Mouse (Mus musculus): Measurements from ENCODE around the gene Ccdc137. TPM values are rescaled to one million over a fixed set of nuclear protein-coding genes. Genes with fewer than 3 reads are reported as not detected.
"Not testable (repeated sequence)": the region's sequence is repeated elsewhere in the genome, so short reads cannot be mapped to it uniquely, and the experiment has no call there.

Ccdc137 gene
- 26.4 and 29.0 TPM in 2 replicates for polyA plus RNA-seq (2014; fragmentation: Nextera tagmentation; extraction: Ambion mirVana)

DNA sequence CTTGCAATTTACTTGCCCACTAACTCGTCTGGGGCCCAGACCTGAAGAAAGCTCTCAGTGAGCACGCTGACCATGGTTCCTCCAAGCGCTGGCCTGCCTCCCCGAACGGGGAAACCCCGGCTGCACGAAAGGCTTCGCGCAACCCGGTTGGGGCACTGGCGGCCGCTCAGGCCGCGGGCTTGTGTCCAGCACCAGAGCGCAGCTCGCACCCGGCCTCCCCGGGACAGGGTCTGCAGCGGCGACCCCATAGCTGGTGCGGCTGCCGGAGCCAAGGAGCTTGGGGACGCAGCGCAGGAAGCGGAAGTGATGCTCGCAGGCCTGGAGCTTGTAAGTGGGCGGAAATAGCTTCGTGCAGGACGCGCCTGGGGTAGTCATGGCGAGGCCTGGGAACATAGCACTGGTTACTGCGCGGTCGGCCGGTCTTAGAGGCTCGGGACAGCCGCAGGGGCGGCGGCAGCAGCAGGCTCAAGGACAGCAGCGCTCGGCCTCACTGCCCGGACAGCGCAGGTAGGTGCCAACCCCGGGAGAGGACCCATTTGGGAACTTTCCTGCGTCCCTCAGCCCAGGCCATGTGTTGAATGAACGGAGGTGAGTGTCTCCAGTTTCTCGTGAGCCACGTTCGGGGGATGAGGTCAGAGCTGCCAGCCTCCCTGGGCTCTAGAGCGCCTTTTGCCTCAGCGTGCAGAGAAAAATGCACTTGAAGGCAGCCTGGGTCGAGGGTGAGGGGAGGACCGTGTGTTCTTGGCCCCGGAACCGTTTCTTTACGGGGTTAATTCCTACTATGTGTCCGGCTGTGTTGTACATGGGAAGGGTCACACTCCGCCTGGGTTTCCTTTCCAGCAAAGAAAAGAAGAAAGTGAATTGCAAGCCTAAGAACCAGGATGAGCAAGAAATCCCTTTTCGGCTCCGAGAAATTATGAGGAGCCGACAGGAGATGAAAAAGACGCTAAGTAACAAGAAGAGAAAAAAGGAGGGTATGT, at the start of gene Ccdc137, which contains the start of gene Oxld1:
Gene Ccdc137, plus strand, starts transcription at position 344 of the 980 bp plus-strand sequence.
Gene Oxld1, minus strand, starts transcription at position 297 of the 980 bp plus-strand sequence.
- H3K36me3 ChIP-seq (ENCODE audit: control insufficient read depth, insufficient read depth, low read length) = peaks cover 13% of the 10 kb centered on the region; the same call in 1 of the 2 replicates
- 5% methylated on average over 62 of the region's 62 CpGs for WGBS
- peak within 1 kb of the TSS; percentile 54; the same call in 1 of the 2 replicates for H3K27ac ChIP-seq (ENCODE audit: low read depth, low read length)
- H3K4me1 ChIP-seq (ENCODE audit: control insufficient read depth, insufficient read depth, low read length) = peaks cover 7% of the 10 kb centered on the region; the same call in 1 of the 2 replicates
- H3K9ac ChIP-seq (ENCODE audit: low read length) = peak within 1 kb of the TSS; percentile 86
- H3K9me3 ChIP-seq (ENCODE audit: control insufficient read depth, low read length) = no peaks in the 10 kb centered on the region
- peak within 1 kb of the TSS; percentile 76 for H3K4me3 ChIP-seq (ENCODE audit: low read depth, low read length)
- H3K4me2 ChIP-seq (ENCODE audit: low read depth) = peak within 1 kb of the TSS; percentile 96
- peak; percentile 84 for DNase-seq (ENCODE audit: low spot score)
- peak; percentile 87 for ATAC-seq (ENCODE audit: insufficient read depth, low FRiP score, low TSS enrichment)
- H3K27me3 ChIP-seq (ENCODE audit: control insufficient read depth, insufficient read depth, low read length) = no peaks in the 10 kb centered on the region

- not testable (repeated sequence) for H3K4me1 ChIP-seq (ENCODE audit: control insufficient read depth, insufficient read depth, low read length); H3K4me3 ChIP-seq (ENCODE audit: low read depth, low read length); H3K27me3 ChIP-seq (ENCODE audit: control insufficient read depth, insufficient read depth, low read length); H3K27ac ChIP-seq (ENCODE audit: low read depth, low read length); H3K4me2 ChIP-seq (ENCODE audit: low read depth); ATAC-seq (ENCODE audit: insufficient read depth, low FRiP score, low TSS enrichment); H3K9ac ChIP-seq (ENCODE audit: low read length); DNase-seq (ENCODE audit: low spot score); H3K9me3 ChIP-seq (ENCODE audit: control insufficient read depth, low read length)
- H3K36me3 ChIP-seq (ENCODE audit: control insufficient read depth, insufficient read depth, low read length) = peaks cover 44% of the 10 kb centered on the region
- 95% methylated on average over 7 of the region's 10 CpGs for WGBS
Measured at GRCm38 (mm10) chr11:120413621-120414020, 44.3 kb upstream of the Ccdc137 start.

GRCm38 (mm10) chr11:120417852-120418251, 40.1 kb upstream of the Ccdc137 start:
- H3K9me3 ChIP-seq (ENCODE audit: control insufficient read depth, low read length) = no peaks in the 10 kb centered on the region
- H3K36me3 ChIP-seq (ENCODE audit: control insufficient read depth, insufficient read depth, low read length) = peaks cover 26% of the 10 kb centered on the region
- no peak overlapping the region for H3K4me2 ChIP-seq (ENCODE audit: low read depth)
- no peaks in the 10 kb centered on the region for H3K4me1 ChIP-seq (ENCODE audit: control insufficient read depth, insufficient read depth, low read length)
- 89% methylated on average over 7 of the region's 7 CpGs for WGBS
- H3K9ac ChIP-seq (ENCODE audit: low read length) = no peak overlapping the region
- DNase-seq (ENCODE audit: low spot score) = no peak
- no peak overlapping the region for H3K4me3 ChIP-seq (ENCODE audit: low read depth, low read length)
- no peak overlapping the region for H3K27ac ChIP-seq (ENCODE audit: low read depth, low read length)
- H3K27me3 ChIP-seq (ENCODE audit: control insufficient read depth, insufficient read depth, low read length) = no peaks in the 10 kb centered on the region
- no peak for ATAC-seq (ENCODE audit: insufficient read depth, low FRiP score, low TSS enrichment)

DNA sequence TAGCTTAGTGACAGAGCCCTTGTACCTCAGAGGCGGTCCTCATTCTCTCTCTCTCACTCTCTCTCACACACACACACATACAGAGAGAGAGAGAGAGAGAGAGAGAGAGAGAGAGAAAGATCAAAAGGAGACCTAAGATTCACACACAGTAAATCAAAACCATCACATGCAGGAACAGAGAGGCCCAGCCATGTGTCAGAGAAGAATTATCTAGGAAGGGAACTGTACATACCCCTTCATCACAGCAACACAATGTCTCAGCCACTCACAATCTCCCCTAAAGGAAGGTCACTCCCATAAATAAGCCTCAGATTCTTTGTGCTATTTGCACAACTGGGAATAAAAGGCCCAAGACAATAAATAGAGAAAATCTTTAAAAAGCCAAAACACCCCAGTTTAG, 39.3 kb upstream of the Ccdc137 start:
- Histone ChIP-seq H3K9me3 (ENCODE audit: control insufficient read depth, low read length) (no peaks in the 10 kb centered on the region), H3K4me2 (ENCODE audit: low read depth) (no peak overlapping the region), H3K9ac (ENCODE audit: low read length) (no peak overlapping the region), H3K27ac (ENCODE audit: low read depth, low read length) (no peak overlapping the region), H3K4me3 (ENCODE audit: low read depth, low read length) (no peak overlapping the region), H3K4me1 (ENCODE audit: control insufficient read depth, insufficient read depth, low read length) (no peaks in the 10 kb centered on the region), H3K27me3 (ENCODE audit: control insufficient read depth, insufficient read depth, low read length) (no peaks in the 10 kb centered on the region), H3K36me3 (ENCODE audit: control insufficient read depth, insufficient read depth, low read length) (peaks cover 21% of the 10 kb centered on the region)
- ATAC-seq (ENCODE audit: insufficient read depth, low FRiP score, low TSS enrichment) (no peak), DNase-seq (ENCODE audit: low spot score) (no peak)
- whole genome bisulfite sequencing = 76% methylated on average over 1 of the region's 1 CpGs

DNA sequence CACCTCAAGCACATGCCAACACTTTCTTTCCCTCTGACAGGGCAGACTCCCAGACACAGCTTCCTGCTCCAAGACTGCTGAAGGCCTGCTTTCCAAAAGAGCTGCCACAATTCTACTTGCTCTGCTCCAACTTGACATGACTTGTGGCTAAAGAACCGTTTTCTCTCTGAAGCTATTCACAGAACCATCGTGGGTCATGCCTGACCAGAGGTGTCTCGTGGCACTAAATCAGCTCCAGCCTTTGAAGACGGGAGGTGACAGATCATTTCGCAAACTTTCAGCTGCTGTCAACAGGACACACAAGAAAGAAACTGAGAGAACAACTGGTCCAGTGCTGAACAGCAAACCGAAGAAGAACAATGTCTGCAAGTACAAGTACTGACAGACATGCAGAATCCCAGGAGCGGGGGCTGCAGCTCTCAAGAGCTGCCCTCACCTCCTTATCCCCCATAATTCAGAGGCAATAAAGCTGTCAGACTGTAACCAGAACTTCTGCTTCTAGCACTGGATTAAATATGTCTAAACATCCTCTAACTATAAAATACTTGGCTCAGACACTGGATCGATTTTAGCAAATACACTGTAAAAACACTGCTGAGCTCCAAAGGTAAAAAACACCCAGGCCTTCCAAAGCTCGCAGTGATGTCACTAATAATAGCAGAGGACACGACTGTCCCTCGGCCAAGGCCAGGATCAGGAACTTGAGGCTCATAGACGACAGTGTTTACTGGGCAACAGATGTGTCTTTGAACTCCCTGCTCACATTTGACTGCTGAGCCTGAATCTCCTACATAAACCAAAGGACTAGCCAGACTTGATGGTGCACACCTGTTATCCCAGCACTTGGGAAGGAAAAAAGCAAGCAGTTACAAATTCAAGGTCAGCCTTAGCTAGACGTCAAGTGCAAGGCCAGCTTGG, 35.0 kb upstream of the Ccdc137 start:
- Histone ChIP-seq H3K4me1 (ENCODE audit: control insufficient read depth, insufficient read depth, low read length) (no peaks in the 10 kb centered on the region), H3K9ac (ENCODE audit: low read length) (no peak overlapping the region), H3K4me3 (ENCODE audit: low read depth, low read length) (no peak overlapping the region), H3K36me3 (ENCODE audit: control insufficient read depth, insufficient read depth, low read length) (peaks cover 20% of the 10 kb centered on the region), H3K27ac (ENCODE audit: low read depth, low read length) (no peak overlapping the region), H3K9me3 (ENCODE audit: control insufficient read depth, low read length) (no peaks in the 10 kb centered on the region), H3K27me3 (ENCODE audit: control insufficient read depth, insufficient read depth, low read length) (no peaks in the 10 kb centered on the region), H3K4me2 (ENCODE audit: low read depth) (no peak overlapping the region)
- no peak for DNase-seq (ENCODE audit: low spot score)
- no peak for ATAC-seq (ENCODE audit: insufficient read depth, low FRiP score, low TSS enrichment)
- 77% methylated on average over 13 of the region's 13 CpGs for WGBS

DNA sequence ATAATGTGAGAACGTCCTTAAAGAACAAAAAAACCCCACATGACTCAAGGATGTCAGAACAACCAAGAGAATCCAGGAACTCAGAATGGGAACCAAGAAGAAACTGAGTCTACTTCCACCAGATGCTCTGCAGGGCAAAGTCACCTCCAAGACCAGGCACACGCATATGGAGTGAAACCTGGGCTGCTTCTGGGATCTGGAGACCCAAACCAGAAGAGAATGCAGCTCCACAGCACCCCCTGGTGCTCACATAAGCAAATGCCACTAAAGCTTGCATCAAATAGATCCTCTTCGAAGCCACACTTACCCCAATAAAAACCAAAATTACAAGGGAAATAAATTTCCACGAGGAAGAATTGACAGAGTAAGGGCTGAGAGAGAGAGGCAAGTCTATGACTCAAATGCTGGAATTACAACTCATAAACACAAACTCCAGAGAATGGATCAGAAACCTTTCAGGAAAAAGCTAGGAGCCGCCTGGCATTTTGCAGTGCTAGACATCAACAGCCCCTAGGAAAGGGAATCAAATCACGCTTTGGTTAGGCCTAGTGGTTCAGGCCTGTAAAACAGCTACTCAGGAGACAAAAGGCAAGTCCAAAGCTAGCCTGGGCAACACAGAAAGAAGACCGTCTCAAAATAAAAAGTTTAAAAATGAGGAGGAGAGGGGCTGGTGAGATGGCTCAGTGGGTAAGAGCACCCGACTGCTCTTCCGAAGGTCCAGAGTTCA, 34.2 kb upstream of the Ccdc137 start:
- ATAC-seq (ENCODE audit: insufficient read depth, low FRiP score, low TSS enrichment) = no peak
- H3K36me3 ChIP-seq (ENCODE audit: control insufficient read depth, insufficient read depth, low read length) = peaks cover 26% of the 10 kb centered on the region

DNA sequence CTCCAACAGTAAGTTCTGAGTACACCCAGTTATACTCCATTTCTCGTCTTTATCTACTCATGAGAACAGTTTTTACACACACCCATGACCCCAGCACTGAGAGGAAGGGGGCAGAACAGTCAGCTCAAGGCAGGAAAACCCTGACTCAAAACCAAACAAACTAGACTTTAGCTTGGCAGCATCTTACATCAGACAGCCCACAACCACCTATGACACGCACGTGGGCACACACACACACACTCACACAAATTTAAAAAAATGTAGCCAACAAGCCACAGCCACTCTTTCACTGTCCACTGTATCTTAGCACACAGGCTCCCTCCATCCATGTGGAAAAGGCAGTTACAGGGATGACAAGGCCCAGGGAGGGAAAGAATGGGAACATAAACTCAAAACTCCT, 31.2 kb upstream of the Ccdc137 start:
- Histone ChIP-seq H3K4me1 (ENCODE audit: control insufficient read depth, insufficient read depth, low read length) (no peaks in the 10 kb centered on the region), H3K4me2 (ENCODE audit: low read depth) (no peak overlapping the region), H3K4me3 (ENCODE audit: low read depth, low read length) (no peak overlapping the region), H3K27ac (ENCODE audit: low read depth, low read length) (no peak overlapping the region), H3K27me3 (ENCODE audit: control insufficient read depth, insufficient read depth, low read length) (no peaks in the 10 kb centered on the region), H3K9me3 (ENCODE audit: control insufficient read depth, low read length) (no peaks in the 10 kb centered on the region), H3K36me3 (ENCODE audit: control insufficient read depth, insufficient read depth, low read length) (peaks cover 16% of the 10 kb centered on the region), H3K9ac (ENCODE audit: low read length) (no peak overlapping the region)
- ATAC-seq (ENCODE audit: insufficient read depth, low FRiP score, low TSS enrichment) = no peak
- no peak for DNase-seq (ENCODE audit: low spot score)
- WGBS = 98% methylated on average over 3 of the region's 3 CpGs

More for the DNA sequence above, 34.2 kb upstream of the Ccdc137 start:
- Histone ChIP-seq H3K4me3 (ENCODE audit: low read depth, low read length) (no peak overlapping the region), H3K27me3 (ENCODE audit: control insufficient read depth, insufficient read depth, low read length) (no peaks in the 10 kb centered on the region), H3K9me3 (ENCODE audit: control insufficient read depth, low read length) (no peaks in the 10 kb centered on the region), H3K4me1 (ENCODE audit: control insufficient read depth, insufficient read depth, low read length) (no peaks in the 10 kb centered on the region), H3K27ac (ENCODE audit: low read depth, low read length) (no peak overlapping the region; the same call in 1 of the 2 replicates), H3K4me2 (ENCODE audit: low read depth) (no peak overlapping the region), H3K9ac (ENCODE audit: low read length) (no peak overlapping the region)
- DNase-seq (ENCODE audit: low spot score) = peak; percentile 68
- WGBS = 77% methylated on average over 9 of the region's 9 CpGs
